Mouse (Mus musculus) brain, embryonic 14.5 days (tissue): Measurements from ENCODE around the gene Pgs1.

Experiments
- CTCF ChIP-seq: fragments of 200-500 bp; IDR thresholded peaks from 2 replicates; pipeline ENCODE4 v1.5.1; 2012; ENCODE audit warnings: inconsistent platforms, mild to moderate bottlenecking, moderate library complexity, borderline replicate concordance; ENCODE audit not compliant: insufficient read depth, insufficient read length; ENCODE audit errors: extremely low read depth
- POLR2A ChIP-seq: fragments of 200-500 bp; IDR thresholded peaks from 2 replicates; pipeline ENCODE4 v1.6.1; 2012; ENCODE audit warnings: mild to moderate bottlenecking, inconsistent platforms, borderline replicate concordance; ENCODE audit not compliant: poor library complexity, insufficient read depth, insufficient read length, severe bottlenecking; ENCODE audit errors: extremely low read depth

DNA sequence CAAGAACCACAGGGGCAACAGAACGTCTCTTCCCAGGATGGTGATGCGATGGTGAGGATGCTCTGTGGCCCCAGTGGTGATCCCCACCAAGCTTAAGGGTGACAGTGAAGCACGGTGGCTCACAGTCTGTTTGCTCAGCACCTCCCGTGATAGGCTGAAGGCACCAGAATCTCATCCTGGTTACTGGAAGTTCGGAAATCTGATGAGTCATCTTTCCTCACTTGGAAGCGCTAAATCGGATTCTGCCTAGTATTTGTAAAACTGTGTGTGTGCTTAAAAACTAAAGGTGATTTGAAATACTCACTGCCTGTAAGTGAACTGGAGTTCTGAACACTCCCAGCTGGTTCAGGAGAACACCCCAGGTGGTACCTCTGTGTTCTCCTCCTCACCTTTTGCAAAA lies 2.3 kb upstream of the Pgs1 start:
- TF ChIP-seq CTCF (no peak), POLR2A (no peak)
